Mouse (Mus musculus): ENCODE results near the gene Ints4.

The Ints4 gene

GRCm38 (mm10) chr7:97579067-97579975, 98.6 kb downstream of the Ints4 start, which contains the start of the genes Aamdc and Rsf1:
Gene Aamdc, minus strand, starts transcription at chr7:97579497.
Gene Rsf1, plus strand, starts transcription at chr7:97579889.
- Histone ChIP-seq H3K36me3 (ENCODE audit: control insufficient read depth, insufficient read depth, low read length, poor library complexity, severe bottlenecking) (no peaks in the 10 kb centered on the region), H3K27me3 (ENCODE audit: control insufficient read depth, insufficient read depth, low read length, poor library complexity, severe bottlenecking) (no peaks in the 10 kb centered on the region)
- peak; percentile 95 for DNase-seq (ENCODE audit: low read depth, low spot score)

DNA sequence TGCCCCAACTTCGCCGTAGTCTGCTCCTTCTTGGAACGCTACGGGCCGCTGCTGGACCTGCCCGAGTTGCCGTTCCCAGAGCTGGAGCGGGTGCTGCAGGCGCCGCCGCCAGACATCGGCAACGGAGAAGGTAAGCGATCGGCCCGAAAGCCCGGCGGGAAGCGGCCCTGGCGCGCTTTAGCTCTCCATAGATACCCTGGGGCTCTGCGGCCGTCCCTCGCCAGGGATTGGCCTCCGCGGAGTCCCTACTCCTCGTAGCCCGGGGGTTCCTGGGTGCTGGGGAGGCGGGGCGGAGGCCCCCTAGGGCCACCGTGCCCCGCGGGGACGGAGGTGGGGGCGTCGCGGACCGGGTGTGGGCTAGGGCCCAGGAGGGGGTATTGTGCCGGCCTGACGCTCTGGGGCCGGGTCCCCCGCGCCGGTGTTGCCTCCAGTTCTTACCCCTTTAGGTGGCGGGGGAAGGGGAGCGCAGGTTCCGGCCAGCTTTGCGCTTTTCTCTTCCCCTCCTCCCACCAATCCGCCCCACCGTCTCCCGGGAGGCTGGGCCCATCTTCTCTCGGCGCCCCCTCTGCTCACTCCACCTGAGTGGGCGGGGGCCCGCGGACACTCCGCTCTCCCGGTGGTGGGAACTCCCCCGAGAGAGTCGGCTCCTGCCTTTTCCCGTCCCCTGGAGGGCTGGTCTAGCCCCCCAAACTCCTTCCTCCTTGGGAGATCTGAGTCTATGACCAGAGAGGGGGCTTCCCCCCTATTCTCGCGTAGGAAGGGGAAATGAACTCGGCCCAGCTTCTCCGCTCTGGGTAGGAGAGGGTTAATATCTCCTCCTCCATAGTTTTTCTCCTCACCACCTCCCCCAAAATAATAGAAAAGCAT, 99.5 kb downstream of the Ints4 start:
- H3K36me3 ChIP-seq (ENCODE audit: control insufficient read depth, insufficient read depth, low read length, poor library complexity, severe bottlenecking), result no peaks in the 10 kb centered on the region
- peak; percentile 44 for DNase-seq (ENCODE audit: low read depth, low spot score)
- H3K27me3 ChIP-seq (ENCODE audit: control insufficient read depth, insufficient read depth, low read length, poor library complexity, severe bottlenecking), result no peaks in the 10 kb centered on the region

DNA sequence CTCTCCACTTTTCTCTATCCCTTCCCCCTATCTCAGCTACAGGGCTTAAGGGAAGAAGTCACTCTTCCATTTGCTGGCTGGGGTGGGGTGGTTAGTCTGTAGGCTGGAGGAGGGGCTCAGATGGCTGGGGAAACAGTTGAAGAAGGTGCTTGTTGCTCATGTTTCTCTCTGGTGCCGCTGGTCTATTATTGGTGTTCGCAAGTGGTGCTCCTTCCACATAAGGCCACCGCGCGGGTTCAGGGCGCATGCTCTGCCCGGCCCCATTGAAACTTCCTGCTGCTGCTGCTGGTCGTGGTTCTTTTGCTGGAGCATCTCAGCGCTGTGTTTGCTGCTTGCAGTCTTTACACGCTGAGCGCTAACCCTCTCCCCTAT, 100.1 kb downstream of the Ints4 start:
- H3K36me3 ChIP-seq (ENCODE audit: control insufficient read depth, insufficient read depth, low read length, poor library complexity, severe bottlenecking), result no peaks in the 10 kb centered on the region

GRCm38 (mm10) chr7:97588506-97588905, 107.8 kb downstream of the Ints4 start:
- no peaks in the 10 kb centered on the region for H3K27me3 ChIP-seq (ENCODE audit: control insufficient read depth, insufficient read depth, low read length, poor library complexity, severe bottlenecking)
- no peak for DNase-seq (ENCODE audit: low read depth, low spot score)
- H3K36me3 ChIP-seq (ENCODE audit: control insufficient read depth, insufficient read depth, low read length, poor library complexity, severe bottlenecking), result no peaks in the 10 kb centered on the region

More for the DNA sequence above, 100.1 kb downstream of the Ints4 start:
- peak; percentile 89 for DNase-seq (ENCODE audit: low read depth, low spot score)
- no peaks in the 10 kb centered on the region for H3K27me3 ChIP-seq (ENCODE audit: control insufficient read depth, insufficient read depth, low read length, poor library complexity, severe bottlenecking)

- Histone ChIP-seq H3K27me3 (ENCODE audit: control insufficient read depth, insufficient read depth, low read length, poor library complexity, severe bottlenecking) (no peaks in the 10 kb centered on the region), H3K36me3 (ENCODE audit: control insufficient read depth, insufficient read depth, low read length, poor library complexity, severe bottlenecking) (no peaks in the 10 kb centered on the region)
- DNase-seq (ENCODE audit: low read depth, low spot score), result no peak
These were observed 109.7 kb downstream of the Ints4 start for GRCm38 (mm10) chr7:97590488-97590887.
